Mouse (Mus musculus): ENCODE data around the gene Olfr91.
"Not testable (repeated sequence)": the region's sequence is repeated elsewhere in the genome, so short reads cannot be mapped to it uniquely, and the experiment has no call there.

Olfr91 gene

DNA sequence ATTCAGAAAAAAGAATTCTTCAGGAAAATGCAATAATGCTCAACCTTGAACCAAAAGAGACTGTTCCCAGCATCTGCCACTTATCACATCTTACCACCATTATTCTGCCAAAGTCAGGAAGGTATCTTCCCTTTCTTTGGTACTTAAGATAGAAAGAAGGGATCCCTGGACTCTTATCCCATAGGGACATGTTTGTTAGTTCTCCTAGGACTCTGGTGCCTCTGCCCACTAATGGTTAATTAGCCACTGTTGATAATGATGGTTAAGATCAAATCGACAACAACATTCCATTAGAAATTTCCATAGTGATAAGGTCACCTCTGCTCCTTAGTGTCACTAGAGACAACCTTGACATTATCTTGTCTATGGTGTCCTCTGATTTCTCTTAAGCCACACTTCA lies at the start of gene Olfr91:
Olfr91 (minus strand) TSS at position 101 of the 400 bp plus-strand sequence.
- no peak for DNase-seq (ENCODE audit: low spot score in 2 of 2)

- not testable (repeated sequence) for DNase-seq (ENCODE audit: low spot score in 2 of 2)
Observed at GRCm38 (mm10) chr17:37131366-37131765, 33.3 kb upstream of the Olfr91 start.

GRCm38 (mm10) chr17:37119988-37120387 lies 21.9 kb upstream of the Olfr91 start, which contains the start of gene Olfr92:
Olfr92 (minus strand) TSS chr17:37120088.
- DNase-seq (ENCODE audit: low spot score in 2 of 2): no peak

DNA sequence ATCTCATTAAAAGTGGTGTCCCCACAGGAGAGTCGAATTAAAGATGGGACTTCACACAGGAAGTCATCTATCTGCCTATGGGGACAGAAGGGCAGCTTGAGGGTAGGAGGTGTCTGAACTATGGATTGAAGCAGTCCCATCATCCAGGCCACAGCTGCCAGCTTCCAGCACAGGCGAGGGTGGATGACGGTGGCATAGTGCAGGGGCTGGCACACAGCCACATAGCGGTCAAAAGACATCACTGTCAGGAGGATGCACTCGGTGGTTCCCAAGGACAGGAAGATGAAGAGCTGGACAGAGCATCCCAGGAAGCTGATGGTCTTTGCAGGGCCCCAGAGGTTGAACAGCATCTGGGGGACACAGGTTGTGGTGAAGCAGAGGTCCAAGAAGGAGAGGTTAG lies 4.8 kb downstream of the Olfr91 start:
- DNase-seq (ENCODE audit: low spot score in 2 of 2): no peak

DNA sequence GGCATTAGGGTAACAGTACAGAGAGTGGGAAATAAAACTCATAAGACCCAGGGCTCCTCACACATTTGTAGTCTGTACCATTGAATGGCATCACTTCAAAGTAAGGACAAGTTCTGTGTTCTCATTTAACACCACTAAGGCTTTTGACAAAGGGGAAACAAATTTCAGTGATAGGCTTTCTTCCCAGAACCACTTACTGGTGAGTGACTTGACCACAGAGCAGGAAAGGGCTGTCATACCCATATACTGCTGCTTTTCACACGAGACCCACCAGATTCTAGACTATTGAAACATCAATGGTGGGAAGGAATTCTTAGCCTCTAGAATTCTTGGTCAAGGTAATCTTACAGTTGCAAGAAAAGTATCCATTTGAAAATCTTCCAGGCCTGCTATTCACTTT lies 5.9 kb downstream of the Olfr91 start:
- DNase-seq (ENCODE audit: low spot score in 2 of 2): no peak

GRCm38 (mm10) chr17:37088399-37088798 lies 9.7 kb downstream of the Olfr91 start, which contains the start of gene Olfr90:
Olfr90 (minus strand) TSS chr17:37088499.
- DNase-seq (ENCODE audit: low spot score in 2 of 2): no peak

- DNase-seq (ENCODE audit: low spot score in 2 of 2): peak in 1 of 2 experiments; percentile 4
Observed at GRCm38 (mm10) chr17:37085545-37085944, 12.5 kb downstream of the Olfr91 start.

GRCm38 (mm10) chr17:37084632-37085031 lies 13.4 kb downstream of the Olfr91 start:
- DNase-seq (ENCODE audit: low spot score in 2 of 2): no peak

GRCm38 (mm10) chr17:37083327-37083726 lies 14.8 kb downstream of the Olfr91 start:
- no peak for DNase-seq (ENCODE audit: low spot score in 2 of 2)

- DNase-seq (ENCODE audit: low spot score in 2 of 2): no peak
Observed at GRCm38 (mm10) chr17:37081659-37082058, 16.4 kb downstream of the Olfr91 start.

DNA sequence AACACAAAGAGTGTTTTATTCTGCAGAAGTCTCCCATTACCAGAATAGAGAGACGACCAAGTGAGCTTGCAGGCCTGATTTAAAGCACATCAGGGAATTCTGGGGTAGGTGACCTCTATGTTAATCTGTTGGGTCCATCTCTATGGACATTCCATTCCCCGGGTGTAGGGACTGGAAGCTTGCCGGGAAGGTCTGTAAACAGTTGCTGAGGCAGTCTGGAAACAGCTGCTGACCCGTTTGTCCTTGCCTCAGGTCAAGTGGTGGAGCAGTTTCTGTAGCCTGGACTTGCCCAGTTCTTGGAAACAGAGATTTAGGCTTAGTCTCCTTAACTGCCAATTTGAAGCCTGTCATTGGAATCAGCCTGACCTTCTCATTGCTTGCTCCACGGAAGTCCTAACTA lies 18.0 kb downstream of the Olfr91 start:
- no peak for DNase-seq (ENCODE audit: low spot score in 2 of 2)

DNA sequence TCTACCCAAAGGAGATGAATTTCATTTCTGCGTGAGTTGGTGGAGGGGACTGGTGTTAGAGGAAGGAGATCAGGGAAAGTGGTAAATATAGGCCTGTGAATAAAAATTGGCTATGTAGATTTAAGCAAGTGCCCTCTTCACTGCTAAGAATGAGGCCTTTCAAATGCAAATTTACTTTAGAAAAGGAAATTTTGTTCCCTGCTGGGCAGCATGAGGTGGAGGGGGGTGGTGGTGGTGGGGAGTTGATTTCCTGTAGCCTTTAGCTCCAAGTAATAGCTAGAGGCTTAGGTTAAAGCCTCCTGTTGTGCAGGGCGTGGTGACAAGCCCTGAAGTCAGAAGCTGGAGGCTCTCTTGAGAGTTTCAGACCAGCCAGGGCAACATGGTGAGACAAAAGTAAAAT lies 19.1 kb downstream of the Olfr91 start:
- DNase-seq (ENCODE audit: low spot score in 2 of 2): no peak

DNA sequence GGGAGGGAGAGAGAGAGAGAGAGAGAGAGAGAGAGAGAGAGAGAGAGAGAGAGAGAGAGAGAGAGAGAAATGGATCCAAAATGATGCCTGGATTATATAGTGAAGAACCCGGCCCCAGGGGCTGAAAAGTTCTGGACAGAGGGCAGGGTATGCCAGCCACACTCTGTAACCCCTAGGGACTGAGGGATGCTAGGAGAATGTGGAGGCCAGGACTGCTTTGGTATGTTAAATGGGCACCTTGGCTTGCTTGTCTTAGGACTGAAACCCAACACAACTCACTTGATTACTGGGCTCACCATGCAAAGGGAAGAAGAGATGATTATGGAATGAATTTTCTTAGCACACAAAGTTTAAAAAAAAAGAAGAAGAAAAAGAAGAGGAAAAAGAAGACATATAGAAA lies 19.9 kb downstream of the Olfr91 start:
- no peak for DNase-seq (ENCODE audit: low spot score in 2 of 2)

DNA sequence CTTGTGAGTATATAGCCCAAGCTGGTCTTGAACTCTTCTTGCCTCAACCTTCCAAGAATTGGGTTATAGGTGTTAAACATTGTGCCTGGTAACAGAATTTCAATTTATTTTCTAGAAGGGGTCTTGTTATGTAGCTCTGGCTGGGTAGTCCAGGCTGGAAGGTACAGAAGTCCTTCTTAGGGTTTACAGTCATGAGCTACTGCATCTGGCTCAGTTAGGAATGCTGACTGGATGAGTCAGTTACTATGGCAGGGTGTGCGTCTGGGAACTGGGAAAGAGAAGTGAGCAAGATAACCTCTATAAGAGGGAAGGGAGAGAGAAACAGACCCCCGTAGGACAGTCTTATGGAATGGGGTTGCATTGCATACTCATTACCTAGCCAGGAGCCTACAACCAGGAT lies 22.3 kb downstream of the Olfr91 start:
- DNase-seq (ENCODE audit: low spot score in 2 of 2): no peak

- no peak for DNase-seq (ENCODE audit: low spot score in 2 of 2)
Observed at GRCm38 (mm10) chr17:37075181-37075580, 22.9 kb downstream of the Olfr91 start.

- no peak for DNase-seq (ENCODE audit: low spot score in 2 of 2)
Observed at GRCm38 (mm10) chr17:37072730-37073276, 25.3 kb downstream of the Olfr91 start.

GRCm38 (mm10) chr17:37072080-37072729 lies 25.9 kb downstream of the Olfr91 start:
- no peak for DNase-seq (ENCODE audit: low spot score in 2 of 2)

- DNase-seq (ENCODE audit: low spot score in 2 of 2): no peak
Observed at GRCm38 (mm10) chr17:37070121-37070520, 28.0 kb downstream of the Olfr91 start.

GRCm38 (mm10) chr17:37067861-37068260 lies 30.2 kb downstream of the Olfr91 start:
- DNase-seq (ENCODE audit: low spot score in 2 of 2): no peak

DNA sequence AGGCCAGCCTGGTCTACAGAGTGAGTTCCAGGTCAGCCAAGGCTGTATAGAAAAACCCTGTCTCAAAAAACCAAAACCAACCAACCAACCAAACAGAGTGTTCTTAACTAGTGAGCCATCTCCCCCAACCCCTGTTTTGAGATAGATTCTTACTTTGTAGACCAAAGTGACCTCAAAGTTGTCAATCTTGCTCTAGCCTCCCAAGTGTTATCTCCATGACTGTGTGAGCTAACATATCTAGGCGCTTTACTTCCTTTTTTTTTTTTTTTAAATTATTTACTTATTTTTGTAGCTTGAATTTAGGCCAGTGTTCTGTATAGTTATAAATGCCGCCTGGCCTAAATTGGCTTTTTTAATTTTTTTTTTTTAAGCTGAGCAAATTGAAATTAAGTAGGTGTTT lies 32.1 kb downstream of the Olfr91 start:
- DNase-seq (ENCODE audit: low spot score in 2 of 2): no peak

- DNase-seq (ENCODE audit: low spot score in 2 of 2): no peak
Observed at GRCm38 (mm10) chr17:37063686-37064495, 34.2 kb downstream of the Olfr91 start.

GRCm38 (mm10) chr17:37063063-37063462 lies 35.0 kb downstream of the Olfr91 start:
- DNase-seq (ENCODE audit: low spot score in 2 of 2): no peak

All from frontal cortex, postnatal 25 days (tissue).